Mouse (Mus musculus) limb, embryonic 13.5 days (tissue): ENCODE results near the gene Elobl. TPM values are rescaled to one million over a fixed set of nuclear protein-coding genes. Genes with fewer than 3 reads are reported as not detected.

Source experiments
- ATAC-seq: fragments of 200-750 bp; cut with Nextera tagmentation; 2 replicates; pipeline ENCODE4 v1.8.0; 2017; ENCODE audit warnings: low read depth, moderate number of reproducible peaks, moderate TSS enrichment; ENCODE audit not compliant: low FRiP score
- H3K27ac ChIP-seq: fragments of 300-500 bp; sonication (generic); 2 replicates; pipeline ENCODE4 v1.5.1; 2015; ENCODE audit warnings: inconsistent platforms, mild to moderate bottlenecking, moderate library complexity
- H3K27me3 ChIP-seq: fragments of 300-500 bp; sonication (generic); 2 replicates; pipeline ENCODE4 v1.6.1; 2015; ENCODE audit warnings: mild to moderate bottlenecking, inconsistent platforms
- H3K36me3 ChIP-seq: fragments of 300-500 bp; sonication (generic); 2 replicates; pipeline ENCODE4 v1.6.1; 2015; ENCODE audit warnings: inconsistent platforms, mild to moderate bottlenecking, moderate library complexity
- H3K4me1 ChIP-seq: fragments of 300-500 bp; sonication (generic); 2 replicates; pipeline ENCODE4 v1.6.1; 2015; ENCODE audit warnings: inconsistent platforms
- H3K4me2 ChIP-seq: fragments of 300-500 bp; sonication (generic); replicated peaks from 2 replicates; pipeline ENCODE4 v1.6.1; 2015; ENCODE audit warnings: inconsistent platforms, mild to moderate bottlenecking, moderate library complexity
- H3K4me3 ChIP-seq: fragments of 300-500 bp; sonication (generic); 2 replicates; pipeline ENCODE4 v1.5.1; 2015; ENCODE audit warnings: moderate library complexity, mild to moderate bottlenecking, inconsistent platforms
- H3K9ac ChIP-seq: fragments of 300-500 bp; sonication (generic); 2 replicates; pipeline ENCODE4 v1.6.1; 2015; ENCODE audit warnings: mild to moderate bottlenecking, inconsistent platforms
- H3K9me3 ChIP-seq: fragments of 300-500 bp; sonication (generic); 2 replicates; pipeline ENCODE4 v1.6.1; 2016; ENCODE audit warnings: inconsistent platforms
- WGBS: fragments of 180-500 bp; shearing (Covaris S2); methylation state at CpG from one replicate; pipeline ENCODE4 v1.1.7; 2015; 5-methylcytosine and 5-hydroxymethylcytosine counted together
- polyA plus RNA-seq: library from polyadenylated mRNA; unstranded; fragments of >200 nt; fragmentation: Nextera tagmentation; extraction: Ambion mirVana; gene quantifications from 2 replicates; pipeline ENCODE4 v1.2.1, GENCODE M21; 2015

Gene Elobl
- polyA plus RNA-seq, 1 experiment from 2014 or later: not detected

DNA sequence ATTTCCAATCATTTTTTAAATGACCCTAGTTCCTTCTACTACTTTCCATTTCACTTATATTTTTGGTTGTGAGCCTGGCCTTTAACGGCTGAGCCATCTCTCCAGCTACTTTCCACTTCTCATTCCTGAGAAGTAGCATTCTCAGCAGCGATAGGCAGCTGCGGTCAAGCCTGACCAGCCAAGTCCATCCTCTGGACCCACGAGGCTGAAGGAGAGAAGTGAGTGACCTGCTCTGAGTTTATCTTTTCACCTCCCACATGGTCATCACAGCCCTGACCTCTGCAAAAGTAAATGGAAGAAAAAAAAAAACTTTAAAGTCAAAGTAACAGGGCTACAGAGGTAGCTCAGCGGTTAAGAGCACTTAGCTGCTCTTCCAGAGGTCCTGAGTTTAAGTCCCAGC lies 40.2 kb downstream of the Elobl start:
- Histone ChIP-seq H3K9ac (no peak overlapping the region), H3K4me1 (no peaks in the 10 kb centered on the region), H3K27ac (no peak overlapping the region), H3K27me3 (no peaks in the 10 kb centered on the region), H3K4me2 (no peak overlapping the region), H3K9me3 (no peaks in the 10 kb centered on the region), H3K36me3 (peaks cover 77% of the 10 kb centered on the region), H3K4me3 (no peak overlapping the region)
- WGBS: 88% methylated on average over 5 of the region's 5 CpGs
- ATAC-seq: no peak

Other genes with a start within 250 kb of the Elobl start
- gene Msi2, start 248.4 kb downstream of the Elobl start, polyA plus RNA-seq: 21.1 and 21.3 TPM in 2 replicates
- 16.2 and 16.9 TPM in 2 replicates for gene Akap1, start 102.3 kb downstream of the Elobl start, polyA plus RNA-seq
- 77.2 and 80.8 TPM in 2 replicates for gene Scpep1, start 11.5 kb downstream of the Elobl start, polyA plus RNA-seq
- 22.6 and 24.1 TPM in 2 replicates for gene Coil, start 3.3 kb upstream of the Elobl start, polyA plus RNA-seq
- 5.4 and 6.7 TPM in 2 replicates for gene Trim25, start 32.4 kb upstream of the Elobl start, polyA plus RNA-seq
- gene Dgke, start 99.9 kb upstream of the Elobl start, polyA plus RNA-seq: 4.3 and 4.5 TPM in 2 replicates
- 1.1 and 1.6 TPM in 2 replicates for gene Gm525, start 106.9 kb upstream of the Elobl start, polyA plus RNA-seq